Mouse (Mus musculus): Measurements from ENCODE around the gene Atp2a2.

Gene Atp2a2

DNA sequence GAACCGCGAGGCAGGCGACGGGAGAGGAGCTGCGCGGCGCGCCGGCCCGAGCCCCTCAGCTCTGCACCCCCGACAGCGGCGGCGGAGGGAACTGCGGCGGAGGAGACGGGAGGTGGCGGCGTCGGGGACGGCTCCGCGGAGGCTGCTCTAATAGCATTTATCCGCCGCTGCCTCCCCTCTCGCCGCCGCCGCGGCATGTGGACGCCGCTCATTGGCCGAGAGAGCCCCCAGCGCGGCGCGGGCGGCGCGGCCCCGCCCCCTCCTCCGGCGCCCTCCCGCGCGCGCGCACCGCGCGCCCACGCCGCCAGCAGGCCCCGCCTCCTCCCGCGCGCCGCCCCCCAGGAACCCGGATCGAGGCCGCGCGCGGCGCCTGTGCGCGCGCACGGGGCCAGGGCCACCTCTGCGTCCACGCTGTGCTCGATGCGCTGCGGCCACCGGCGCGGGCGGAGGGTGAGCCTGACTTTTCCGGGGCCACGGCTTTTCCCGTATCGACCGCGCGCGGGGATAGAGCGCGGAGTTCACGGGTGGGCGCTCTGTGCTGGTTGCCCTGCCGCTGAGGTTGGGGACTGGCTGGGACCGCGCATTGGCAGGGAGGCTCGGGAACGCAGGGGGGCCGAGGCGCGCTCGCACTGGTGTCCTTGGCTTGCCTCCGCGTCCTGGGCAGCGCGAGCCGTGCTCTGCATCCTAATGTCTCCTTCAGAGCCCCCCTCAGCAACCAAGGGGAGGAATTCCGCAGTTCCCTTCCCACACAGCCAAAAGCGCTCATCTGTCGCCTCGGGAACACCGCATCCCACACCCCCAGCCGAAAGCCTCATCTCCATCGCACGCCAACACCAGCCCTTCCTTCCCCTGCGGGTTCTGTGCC lies at the start of gene Atp2a2:
Atp2a2 (minus strand) TSS at position 149 of the 865 bp plus-strand sequence.
- peak; percentile 91 for DNase-seq

DNA sequence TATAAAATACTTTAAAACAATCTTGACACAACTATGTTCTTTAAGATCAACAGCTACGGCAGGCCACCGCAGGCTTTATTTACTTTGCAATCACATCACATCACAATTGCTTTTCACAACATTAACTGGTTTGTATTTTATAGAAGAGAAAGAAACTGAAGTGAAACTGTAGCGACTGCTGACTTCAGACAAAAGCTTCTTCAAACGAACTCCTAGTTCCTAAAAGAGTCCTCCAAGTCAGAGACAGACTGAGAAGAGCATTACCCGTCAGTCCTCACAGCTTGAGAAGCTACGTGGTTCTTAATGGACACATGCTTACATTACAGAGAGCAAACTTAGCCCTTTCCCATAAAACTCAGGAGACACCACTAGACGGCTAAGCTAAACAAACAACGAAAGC lies 48.4 kb upstream of the Atp2a2 start:
- DNase-seq: no peak

DNA sequence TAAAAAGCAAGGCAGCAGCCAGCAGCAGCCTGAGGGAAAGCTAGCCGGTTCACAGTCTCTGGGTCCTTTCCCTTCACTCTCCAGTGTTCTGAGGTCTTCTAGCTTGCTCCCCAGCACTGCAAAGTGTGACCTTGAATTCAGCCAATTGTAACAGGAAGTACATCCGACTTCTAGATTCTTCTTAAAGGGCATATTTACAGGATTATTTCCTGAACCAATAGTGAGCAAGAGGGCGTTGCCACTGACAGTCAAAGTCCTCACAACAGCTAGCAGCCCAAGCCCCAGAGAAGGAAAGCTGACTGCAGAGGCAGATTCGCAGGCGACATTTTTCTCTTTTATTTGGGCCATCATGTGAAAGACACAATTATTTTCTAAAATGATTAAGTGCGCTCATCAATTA lies 46.6 kb upstream of the Atp2a2 start:
- no peak for DNase-seq

DNA sequence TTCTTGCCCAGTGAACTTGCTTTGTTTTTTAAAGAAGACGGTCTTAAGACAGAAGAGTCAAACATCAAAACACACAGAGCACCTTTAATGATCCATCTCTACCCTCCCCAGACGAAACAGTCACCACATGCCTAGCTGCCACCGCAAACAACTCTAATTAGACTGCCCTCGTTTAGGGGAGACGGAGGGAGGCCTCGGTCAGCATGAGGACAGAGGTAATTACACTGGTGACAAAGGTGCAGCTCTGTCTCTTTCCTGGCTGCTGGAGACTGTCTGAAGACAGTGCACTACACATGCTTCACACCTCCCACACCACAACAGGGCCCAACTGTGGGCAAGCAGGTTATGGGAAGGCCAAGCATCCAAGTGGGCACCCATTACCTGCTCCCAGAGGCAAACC lies 45.8 kb upstream of the Atp2a2 start:
- no peak for DNase-seq

DNA sequence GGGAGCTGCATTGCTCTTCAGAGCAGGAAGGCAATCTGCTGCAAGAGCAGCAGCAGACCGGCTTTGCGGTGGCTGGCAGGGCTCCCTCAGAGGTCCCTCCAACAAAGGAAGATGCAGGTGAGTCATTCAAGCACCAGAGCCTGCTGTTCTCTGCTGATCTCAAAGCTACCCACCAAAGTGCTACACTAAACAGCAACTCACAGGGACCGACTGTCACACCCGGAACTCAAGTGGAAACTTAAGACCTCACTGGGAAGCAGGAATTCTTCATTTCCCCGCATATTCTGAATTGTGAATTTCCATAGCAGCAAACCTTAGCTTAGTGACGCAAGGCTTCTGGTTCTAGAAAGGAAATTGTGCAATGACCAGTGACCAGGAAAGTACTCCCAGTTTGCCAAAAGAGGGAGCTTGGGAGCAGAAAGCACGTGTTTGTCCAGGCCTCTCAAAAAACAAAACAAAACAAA lies 45.3 kb upstream of the Atp2a2 start:
- peak; percentile 66 for DNase-seq

DNA sequence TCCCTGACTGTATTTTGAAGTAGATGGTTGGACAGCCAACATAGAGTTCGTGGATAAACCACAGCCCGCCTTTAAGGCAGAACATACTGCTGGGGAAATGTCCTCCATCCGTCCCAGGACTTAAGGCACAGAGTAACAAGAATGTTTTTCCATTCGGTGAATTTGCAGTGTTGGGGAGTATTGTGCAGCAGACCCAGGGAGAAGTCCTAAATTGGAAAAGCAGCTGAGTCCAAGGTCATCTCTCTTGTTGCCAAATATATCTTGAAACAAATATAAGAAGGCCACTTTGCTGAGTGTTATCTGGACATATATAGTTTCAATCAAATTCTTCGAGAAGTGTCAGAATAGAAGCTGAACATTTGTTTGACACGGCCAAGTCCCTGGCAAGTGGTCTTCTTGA lies 41.4 kb upstream of the Atp2a2 start:
- no peak for DNase-seq

DNA sequence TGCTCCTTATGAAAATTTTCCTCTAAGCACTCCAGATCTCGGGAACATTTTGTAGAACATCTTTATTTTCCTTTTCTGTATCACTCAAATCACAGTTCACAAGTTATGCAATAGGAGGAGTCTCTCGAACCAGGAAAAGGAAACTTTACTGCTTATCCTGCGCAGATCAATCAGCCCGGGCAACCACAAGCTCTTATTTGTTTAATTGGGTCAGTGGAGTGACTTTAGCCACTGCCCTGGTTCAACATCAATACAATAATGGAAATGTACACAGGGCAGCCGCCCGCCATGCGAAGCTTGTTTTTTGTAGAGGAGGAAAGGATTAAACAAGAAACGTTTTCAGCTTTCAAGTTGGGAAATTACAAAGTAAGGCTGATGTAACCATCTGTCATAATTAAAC lies 39.8 kb upstream of the Atp2a2 start:
- no peak for DNase-seq

DNA sequence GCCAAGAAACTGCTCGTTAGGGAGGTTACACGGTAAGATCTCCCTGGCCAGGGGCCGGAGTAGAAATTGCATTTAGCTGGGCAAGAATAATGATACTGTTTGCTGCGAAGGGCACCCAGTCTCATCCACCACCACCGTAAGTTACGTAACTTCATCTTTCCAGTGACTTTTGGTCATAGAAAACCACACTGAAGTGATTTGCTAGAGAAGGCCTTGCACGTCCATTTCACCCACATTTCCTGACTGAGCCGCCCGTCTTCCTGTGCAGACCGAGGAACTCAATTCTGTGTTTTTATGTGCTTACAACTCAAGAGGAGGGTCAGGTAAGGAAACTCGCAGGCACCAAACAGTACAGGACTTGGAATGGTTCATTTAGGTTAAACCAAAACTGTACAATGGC lies 36.1 kb upstream of the Atp2a2 start:
- DNase-seq: no peak

DNA sequence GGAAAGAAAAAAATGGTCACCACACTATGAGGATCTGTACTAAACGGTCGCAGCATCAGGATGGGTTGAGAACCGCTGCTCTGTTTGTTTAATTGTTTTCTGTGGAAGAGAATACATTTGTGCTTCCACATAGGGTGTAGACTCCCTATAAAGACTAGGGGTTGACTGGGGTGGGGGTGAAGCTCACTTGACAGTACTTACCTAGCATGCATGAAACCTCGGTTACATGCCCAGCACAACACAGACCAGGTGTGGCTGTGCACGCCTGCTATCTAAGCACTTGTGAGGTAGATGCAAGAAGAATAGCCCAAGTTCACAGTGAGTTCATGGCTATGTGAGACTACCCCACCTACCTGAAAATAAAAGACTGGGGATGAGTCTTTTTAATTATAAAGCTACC lies 35.6 kb upstream of the Atp2a2 start:
- DNase-seq: no peak

DNA sequence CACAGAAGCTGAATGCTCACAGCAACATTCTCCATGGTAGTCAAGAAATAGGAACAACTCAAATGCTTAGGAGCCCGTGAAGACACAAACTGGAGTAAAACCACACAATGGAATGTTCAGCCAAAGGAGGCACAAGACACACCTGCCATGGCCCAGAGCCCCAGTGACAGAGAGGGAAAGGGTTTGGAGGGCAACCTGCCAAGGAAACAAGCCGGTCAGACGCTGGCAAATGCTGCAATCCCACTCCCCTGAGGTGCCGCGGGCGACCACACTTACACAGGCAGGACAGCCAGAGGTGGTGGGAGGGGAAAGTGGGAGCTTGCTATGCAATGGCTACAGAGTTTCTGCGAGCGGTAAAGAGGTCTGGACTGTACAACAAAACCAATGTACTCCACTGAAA lies 31.9 kb upstream of the Atp2a2 start:
- no peak for DNase-seq

DNA sequence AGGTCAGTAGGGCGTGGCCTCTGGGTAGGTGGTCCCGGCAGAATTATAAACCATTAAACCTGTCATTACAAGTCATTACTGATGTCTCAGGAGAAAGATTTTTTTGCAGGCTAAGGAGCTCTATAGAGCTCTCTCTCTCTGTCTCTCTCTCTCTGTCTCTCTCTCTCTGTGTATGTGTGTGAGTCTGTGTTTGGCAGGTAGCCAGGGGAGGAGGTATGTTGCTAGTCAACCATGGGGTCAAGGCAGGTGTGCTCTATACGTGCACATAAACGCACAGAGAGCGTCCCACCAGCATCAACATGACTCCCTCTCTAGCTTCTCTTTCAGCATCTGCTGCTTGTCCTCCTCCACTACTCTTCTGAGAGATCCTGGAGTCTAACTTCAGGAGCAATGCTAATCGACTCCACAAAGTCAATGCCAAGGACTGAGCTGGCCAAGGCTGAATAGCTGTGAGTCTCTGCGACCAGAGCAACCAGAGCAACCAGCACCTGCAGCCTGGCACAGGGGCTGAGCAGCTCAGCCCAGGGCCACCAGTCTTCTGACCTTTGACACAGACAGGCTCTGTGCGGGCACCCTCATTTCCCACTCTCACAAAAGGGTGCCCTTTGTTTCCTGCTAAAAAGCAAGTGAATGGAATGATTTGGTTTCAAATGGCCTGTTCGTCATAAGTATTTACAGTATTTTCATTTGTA lies 28.0 kb upstream of the Atp2a2 start:
- no peak for DNase-seq

DNA sequence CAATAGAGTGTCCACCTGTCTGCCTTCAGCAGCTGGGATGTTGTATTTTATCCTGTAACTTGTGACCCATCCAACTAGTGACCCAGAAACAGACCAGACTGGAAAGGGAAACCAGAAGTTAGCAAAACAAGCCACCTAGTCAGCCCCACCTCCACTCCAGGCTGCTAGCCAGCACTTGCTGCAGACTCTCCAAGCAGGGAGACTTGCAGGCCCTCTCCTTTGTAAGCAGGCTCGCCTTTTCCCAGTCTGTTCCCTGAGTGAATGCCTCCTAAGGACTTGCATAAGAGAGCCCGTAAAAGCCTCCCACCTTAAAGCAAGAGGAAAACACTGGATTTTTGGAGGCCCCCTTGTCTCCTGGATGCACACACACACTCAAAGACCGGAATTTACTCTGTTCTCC lies 27.3 kb upstream of the Atp2a2 start:
- no peak for DNase-seq

DNA sequence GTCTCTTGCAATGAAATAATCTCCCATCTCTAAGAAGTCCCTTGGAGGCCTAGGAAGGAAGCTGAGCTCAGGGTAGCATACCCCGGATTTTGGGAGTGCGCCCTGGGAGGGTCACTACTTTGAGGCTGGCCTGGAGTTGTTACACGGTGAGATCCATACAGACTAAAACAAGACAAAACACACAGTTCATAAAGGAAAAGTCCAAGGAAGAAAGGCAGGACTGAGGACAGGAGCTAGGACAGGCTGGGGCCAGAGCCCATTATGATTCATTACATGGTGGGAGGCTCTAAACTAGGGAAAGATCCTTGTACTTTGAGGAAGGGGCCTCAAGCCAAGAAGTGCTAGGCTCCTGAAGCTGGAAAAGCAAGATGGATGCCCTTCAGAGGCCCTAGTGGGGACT lies 26.6 kb upstream of the Atp2a2 start:
- no peak for DNase-seq

DNA sequence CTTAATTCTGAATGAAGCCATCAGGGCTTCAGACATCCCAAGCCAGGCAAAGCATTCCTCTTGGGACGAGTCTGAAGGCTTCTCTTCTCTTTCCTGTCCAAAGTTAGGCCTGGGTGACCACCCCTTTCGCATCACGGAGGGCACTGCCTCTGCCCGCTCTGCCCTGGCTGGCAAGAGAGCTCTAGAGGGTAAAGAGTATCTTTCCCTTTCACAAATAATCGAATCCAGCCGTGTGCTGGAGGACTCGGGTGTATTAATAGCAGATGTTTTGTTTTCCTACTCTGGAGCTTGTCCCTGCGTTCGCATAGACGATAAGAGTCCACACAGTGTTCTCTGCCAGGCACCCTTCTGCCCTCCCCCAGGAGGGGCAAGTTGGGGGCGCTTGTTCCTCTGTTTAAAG lies 25.7 kb upstream of the Atp2a2 start:
- no peak for DNase-seq

DNA sequence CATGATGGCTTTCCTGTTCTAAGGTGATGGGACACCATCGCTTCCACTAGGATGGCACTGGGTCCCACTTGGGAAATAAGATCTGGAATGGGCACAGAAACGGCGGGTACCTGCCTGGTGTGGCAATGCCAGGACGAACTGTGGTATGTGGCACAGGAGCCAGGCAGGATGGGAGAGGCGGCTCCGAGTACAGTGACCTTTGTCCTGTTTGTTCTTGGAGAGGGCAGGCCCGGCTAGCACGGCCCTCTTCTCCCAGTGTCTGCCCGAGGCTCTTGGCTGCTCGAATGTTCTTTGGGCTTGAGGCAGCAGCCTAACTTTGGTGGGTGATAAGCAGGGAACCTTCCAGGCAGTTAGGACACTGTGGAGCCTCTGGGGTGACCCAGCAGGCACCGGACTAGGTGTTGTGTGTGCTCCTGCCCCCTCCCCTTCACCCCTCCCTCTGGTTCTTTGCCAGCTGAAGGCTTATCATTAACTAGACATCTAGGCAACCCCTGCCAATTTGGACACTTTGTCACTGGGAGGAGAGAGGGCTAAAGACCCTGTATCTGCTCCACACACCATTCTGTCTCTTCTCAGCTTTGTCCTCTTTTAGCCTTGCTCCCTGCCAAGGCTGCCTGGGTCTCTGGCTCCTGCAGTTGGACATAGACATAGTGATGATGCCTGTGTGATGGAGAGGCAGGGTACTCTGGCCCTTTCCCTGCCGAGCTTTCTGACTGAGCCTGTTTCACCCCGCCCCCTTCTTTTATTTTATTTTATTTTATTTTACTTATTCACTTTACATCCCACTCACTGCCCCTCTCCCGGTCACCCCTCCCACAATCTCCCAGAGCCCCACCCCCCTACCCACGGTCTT lies 25.1 kb upstream of the Atp2a2 start:
- no peak for DNase-seq

DNA sequence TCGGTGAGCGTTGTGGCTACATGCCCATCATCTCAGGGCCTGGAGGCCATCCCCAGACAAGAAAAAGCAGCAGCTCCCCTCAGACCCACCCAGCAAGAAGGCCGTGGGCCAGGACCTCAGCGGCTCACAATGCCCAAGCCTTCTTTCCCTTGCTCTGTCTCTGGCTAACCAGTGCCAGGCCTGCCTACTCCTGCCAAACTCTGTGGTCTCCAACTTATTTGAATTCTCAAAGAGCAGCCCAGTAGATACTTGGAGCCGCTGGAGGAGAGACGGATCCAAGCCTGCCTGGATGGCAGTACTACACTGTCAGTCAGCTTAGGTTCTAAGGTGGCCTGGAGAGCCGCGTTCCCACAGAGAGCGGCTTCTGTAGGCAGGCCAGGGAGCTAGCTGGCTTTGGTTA lies 24.4 kb upstream of the Atp2a2 start:
- DNase-seq: no peak

DNA sequence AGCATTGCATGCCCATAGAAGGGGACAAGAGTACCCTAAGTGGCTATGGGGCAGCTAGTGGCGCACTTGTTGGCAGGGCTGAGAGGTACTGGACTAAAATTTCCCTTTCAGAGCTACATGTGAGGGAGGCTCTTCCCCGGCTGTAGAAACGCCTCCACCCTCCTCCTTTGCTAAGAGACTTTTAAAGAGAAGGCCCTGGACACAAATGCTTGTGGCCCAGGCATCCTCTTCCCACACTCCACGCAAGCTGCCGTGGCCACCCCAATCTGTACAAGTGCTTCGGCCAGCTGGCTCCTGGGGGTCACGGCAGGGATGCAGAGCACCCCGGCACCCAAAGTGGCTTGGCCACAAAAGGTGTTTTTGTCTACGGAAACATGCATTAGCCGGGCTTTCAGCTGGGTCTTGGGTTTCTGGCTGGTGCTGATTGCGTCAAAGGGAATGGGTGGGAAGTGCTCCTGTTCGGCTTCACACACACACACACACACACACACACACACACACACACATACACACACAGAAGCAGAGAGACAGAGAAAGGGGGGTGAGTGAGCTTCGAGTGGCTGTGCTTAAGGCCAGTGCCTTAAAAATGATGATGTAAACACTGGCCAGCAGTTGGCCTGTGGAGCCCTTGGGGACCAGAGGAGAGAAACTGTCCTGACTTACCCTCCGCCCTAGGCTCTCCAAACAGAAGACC lies 23.4 kb upstream of the Atp2a2 start:
- no peak for DNase-seq

DNA sequence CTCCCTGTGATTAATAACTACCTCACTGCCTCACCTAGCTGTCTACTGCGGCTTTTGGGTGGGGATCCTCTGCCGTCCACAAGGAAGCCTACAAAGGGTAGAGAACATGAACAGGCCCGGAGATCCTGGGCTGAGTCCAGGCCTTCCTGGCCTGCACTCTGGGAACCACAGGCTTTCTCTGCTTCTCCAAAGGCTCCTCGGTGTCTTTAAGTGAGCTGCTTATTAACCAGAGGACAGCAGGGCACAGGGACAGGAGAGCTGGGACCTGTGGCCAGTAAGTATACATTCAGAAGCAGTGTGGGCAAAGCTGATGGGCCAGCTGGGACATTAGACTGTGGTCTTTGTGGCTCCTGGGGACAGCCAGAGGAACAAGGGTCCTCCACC lies 22.8 kb upstream of the Atp2a2 start:
- no peak for DNase-seq

DNA sequence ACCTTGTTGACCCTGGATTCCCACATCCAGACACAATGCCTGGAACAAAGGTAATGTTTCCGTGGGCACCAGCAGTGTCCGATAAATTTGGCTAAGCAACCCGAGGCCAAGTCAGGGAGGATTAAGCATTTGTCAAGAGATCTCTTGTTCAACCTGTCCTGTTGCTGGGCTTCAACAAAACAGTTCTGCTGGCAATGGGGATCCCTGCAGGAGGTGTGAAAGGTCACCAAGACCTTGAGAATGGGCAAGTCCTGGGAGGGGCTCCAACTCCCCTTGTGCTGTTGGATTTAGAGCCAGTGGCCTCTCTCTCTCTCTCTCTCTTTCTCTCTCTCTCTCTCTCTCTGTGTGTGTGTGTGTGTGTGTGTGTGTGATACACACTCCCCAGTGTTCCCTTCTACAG lies 22.2 kb upstream of the Atp2a2 start:
- DNase-seq: no peak

DNA sequence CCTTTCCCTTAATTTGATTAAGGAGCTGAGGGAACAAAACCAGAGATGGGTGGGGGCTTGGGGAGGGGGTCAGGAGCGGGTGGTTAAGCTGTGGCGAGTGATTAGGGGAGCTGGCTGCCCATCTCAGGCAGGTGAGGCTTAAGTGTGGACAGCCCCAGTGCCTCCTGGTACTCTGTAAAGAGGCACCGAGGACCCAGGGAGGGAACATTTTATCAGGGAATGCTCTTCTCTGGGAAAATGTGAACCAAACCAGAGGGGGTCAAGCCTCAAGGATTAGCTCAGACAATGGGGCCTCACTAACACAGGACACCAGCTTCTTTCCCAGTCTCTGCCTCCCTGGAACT lies 19.1 kb upstream of the Atp2a2 start:
- DNase-seq: no peak

DNA sequence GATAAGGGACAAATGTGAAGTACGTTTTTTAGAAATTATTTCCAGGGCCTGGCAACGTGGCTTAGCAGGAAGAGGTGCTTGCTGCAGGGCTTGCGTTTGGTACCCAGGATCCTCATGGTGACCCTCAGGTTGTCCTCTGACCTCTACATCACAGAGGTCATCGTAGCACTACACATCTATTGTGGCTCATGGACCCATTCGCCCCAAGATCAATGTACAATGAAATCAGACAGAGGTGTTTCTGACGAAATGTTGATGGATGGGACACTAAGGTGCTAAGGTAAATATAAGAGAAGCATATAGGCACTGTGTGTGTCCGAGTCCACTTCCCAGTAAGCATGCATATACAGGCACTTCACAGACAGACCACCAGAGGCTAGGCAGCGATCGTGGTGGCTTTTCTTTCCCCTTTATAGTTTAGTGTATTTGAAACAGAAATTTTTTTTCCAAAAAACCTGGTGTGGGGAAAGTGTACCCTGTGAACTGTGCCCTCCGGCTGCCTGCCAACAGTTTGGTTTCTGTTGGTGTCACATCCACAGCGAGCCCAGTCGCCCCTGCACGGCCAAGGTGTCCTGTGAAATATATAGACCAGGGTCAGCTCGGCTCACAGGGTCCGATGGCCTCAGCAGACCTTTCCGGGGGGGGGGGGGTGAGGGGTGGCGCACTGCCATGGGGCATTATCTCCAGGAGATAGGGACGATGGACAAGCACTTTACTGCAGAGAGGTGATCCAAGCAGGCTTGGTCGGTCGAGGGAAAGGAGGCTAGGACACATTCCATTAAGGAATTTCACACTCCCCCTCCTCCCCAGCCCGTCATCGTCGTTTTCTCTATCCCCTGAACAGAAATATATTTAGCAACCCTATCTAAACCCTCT lies 18.5 kb upstream of the Atp2a2 start:
- DNase-seq: no peak

DNA sequence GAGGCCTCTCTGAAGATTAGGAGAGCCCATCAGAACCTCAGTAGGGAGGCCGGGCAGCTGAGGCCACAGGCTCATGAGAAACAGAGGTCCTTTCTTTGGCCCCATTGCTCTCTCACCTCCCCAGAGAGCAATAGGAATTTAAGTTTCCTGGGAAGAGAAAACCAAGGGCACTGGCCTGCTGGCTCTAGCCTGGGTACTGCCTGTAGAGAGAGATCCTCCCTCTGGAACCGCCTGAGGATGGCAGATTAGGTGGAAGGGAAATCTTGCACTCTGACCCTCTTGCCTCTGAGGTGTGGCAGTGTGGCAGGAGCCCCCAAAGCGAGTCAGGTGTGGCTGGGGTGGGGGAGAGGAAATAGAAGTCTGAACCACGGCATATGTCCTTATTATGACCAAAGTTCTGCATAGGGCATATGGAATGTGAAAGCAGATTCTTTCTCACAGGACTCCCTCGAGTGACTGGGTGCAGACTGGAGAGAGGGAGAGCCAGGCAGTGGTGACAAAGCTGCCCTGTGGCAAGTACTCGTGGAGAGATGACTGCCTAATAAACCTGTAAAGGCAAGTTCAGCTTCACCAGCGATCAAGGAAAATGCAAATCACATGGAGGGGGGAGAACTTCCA lies 17.1 kb upstream of the Atp2a2 start:
- DNase-seq: no peak

Measured in cerebellum, adult 11 months (tissue).